Mouse (Mus musculus): ENCODE results near the gene Nsl1.

GRCm38 (mm10) chr1:191084951-191085559, 22.2 kb downstream of the Nsl1 start:
- TF ChIP-seq CTCF (IDR thresholded peaks at IDR 0.05; ENCODE audit: low read depth) (peak; percentile 79), EP300 (IDR thresholded peaks at IDR 0.05; ENCODE audit: low read depth) (no peak)

Data from liver, postnatal 0 days (tissue).